Mouse (Mus musculus): ENCODE results near the gene Dcbld1.
"Not testable (repeated sequence)": the region's sequence is repeated elsewhere in the genome, so short reads cannot be mapped to it uniquely, and the experiment has no call there.

The Dcbld1 gene

DNA sequence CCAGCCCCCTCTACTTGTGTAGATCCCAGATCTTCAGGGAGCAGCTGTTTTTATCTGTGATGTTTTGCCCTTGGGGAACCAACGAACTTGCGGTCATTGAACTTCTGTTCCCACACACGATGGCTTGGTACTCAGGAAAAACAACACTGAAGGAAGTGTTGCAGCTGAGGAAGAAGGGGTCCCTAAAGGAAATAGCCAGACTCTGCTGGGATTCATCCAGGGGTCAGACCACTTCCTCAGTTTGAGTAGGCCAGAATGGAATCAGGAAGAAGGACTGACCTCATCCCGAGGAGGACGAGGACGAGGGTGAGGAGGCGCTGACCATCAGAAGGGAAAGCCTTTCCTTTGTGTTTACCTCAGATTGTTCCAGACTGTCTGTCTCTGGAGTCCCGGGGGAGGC, 75.8 kb downstream of the Dcbld1 start:
- no peaks in the 10 kb centered on the region for H3K36me3 ChIP-seq (ENCODE audit: control insufficient read depth, insufficient read depth, low read length, poor library complexity, severe bottlenecking)
- DNase-seq (ENCODE audit: low read depth, low spot score), result no peak
- no peaks in the 10 kb centered on the region; the same call in 1 of the 2 replicates for H3K27me3 ChIP-seq (ENCODE audit: control insufficient read depth, insufficient read depth, low read length, poor library complexity, severe bottlenecking)

DNA sequence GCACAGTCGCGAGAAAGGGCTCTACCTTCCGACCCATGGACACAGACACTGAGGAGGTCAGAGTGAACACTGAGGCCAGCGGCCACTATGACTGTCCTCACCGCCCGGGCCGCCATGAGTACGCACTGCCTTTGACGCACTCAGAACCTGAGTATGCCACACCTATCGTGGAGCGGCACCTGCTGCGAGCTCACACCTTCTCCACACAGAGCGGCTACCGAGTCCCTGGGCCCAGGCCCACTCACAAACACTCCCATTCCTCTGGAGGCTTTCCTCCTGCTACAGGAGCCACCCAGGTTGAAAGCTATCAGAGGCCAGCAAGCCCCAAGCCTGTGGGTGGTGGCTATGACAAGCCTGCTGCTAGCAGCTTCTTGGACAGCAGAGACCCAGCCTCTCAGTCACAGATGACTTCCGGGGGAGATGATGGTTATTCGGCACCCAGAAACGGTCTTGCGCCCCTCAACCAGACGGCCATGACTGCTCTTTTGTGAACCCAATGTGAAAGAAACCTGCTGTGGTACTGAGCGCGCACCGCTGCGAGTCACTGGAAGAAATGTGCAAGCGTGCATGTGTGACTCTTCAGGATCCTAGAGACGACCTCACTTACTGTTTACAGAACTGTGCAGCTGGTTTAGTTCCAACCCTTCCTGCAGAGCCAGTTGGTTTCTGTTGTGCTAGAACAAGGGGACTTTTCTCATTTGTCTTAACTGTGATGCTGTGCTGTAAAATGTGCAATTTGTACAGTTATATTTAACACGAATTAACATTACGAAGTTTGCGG, 86.3 kb downstream of the Dcbld1 start:
- no peaks in the 10 kb centered on the region for H3K36me3 ChIP-seq (ENCODE audit: control insufficient read depth, insufficient read depth, low read length, poor library complexity, severe bottlenecking)
- no peak for DNase-seq (ENCODE audit: low read depth, low spot score)
- no peaks in the 10 kb centered on the region for H3K27me3 ChIP-seq (ENCODE audit: control insufficient read depth, insufficient read depth, low read length, poor library complexity, severe bottlenecking)

DNA sequence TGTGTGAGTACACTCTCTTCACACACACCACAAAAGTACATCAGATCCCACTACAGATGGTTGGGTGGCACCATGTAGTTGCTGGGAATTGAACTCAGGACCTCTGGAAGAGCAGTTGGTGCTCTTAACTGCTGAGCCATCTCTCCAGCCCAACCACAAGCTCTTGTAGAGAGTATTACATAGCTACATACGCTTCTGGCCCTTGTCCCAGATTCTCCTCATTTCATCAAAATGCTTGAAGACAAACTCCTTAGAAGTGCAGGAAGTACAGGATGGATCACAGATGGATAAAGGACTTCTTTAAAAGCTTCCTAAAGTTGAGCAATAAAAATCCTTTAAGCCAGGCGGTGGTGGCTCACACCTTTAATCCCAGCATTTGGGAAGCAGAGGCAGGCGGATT, 88.5 kb downstream of the Dcbld1 start:
- DNase-seq (ENCODE audit: low read depth, low spot score), result no peak
- no peaks in the 10 kb centered on the region for H3K36me3 ChIP-seq (ENCODE audit: control insufficient read depth, insufficient read depth, low read length, poor library complexity, severe bottlenecking)
- no peaks in the 10 kb centered on the region for H3K27me3 ChIP-seq (ENCODE audit: control insufficient read depth, insufficient read depth, low read length, poor library complexity, severe bottlenecking)

DNA sequence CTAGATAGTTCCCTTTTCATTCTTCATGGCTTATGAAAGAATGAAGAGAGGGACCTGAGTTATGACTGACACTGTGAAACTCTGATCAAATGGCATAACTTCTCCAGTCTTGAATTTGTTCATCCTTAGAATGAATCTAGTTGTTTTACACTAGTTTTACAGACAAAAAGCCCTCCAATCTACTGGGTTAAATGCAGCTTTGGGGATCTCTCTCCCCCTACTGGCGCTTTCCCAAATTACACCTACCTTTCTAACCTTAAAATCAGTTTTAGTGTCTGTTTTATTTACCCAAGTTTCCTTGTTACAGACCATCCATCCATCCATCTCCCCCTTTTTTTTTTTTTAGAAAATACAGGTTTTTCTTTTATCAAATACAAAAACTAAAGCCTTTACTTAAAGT, 97.6 kb downstream of the Dcbld1 start:
- Histone ChIP-seq H3K27me3 (ENCODE audit: control insufficient read depth, insufficient read depth, low read length, poor library complexity, severe bottlenecking) (no peaks in the 10 kb centered on the region), H3K36me3 (ENCODE audit: control insufficient read depth, insufficient read depth, low read length, poor library complexity, severe bottlenecking) (no peaks in the 10 kb centered on the region)
- peak; percentile 58 for DNase-seq (ENCODE audit: low read depth, low spot score)

DNA sequence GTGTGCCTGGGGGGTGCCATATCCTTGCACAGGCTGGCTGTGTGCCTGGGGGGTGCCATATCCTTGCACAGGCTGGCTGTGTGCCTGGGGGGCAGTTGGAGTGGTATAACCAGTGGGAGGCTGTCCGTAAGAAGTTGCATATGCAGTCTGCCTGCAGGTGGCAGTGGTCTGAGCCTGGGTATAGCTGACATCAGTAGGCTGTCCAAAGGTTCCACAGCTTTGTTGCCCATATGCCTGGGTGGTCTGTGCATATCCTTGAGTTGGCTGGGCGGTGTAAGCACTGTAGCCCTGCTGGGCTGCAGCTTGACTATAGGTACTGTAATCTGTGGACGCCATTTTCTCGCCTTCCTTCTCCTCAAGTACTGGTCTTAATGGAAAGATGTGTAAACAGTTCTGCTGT, 109.9 kb downstream of the Dcbld1 start:
- DNase-seq (ENCODE audit: low read depth, low spot score), result peak; percentile 43
- H3K27me3 ChIP-seq (ENCODE audit: control insufficient read depth, insufficient read depth, low read length, poor library complexity, severe bottlenecking), result not testable (repeated sequence)

DNA sequence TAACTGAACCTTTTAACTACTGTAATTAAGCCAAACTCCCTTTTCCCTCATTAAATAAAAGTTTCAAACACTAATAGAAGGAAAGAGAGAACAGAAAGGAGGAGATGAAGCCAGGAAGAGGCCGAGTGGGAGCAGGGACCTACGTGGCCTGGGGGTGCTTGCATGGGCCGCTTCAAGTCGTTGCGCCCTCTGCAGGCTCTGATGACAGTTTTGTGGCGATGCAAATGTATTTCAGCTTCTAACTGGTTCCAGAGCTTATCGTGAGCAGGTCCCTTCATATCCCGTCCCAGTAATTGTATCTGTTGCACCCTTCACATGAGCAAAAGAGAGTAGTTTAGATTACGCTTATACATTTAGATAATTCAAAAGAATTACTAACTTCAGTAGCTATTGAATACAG, 119.8 kb downstream of the Dcbld1 start:
- Histone ChIP-seq H3K27me3 (ENCODE audit: control insufficient read depth, insufficient read depth, low read length, poor library complexity, severe bottlenecking) (no peaks in the 10 kb centered on the region), H3K36me3 (ENCODE audit: control insufficient read depth, insufficient read depth, low read length, poor library complexity, severe bottlenecking) (peaks cover 18% of the 10 kb centered on the region)
- no peak for DNase-seq (ENCODE audit: low read depth, low spot score)

More for the DNA sequence above, 109.9 kb downstream of the Dcbld1 start:
- peaks cover 18% of the 10 kb centered on the region for H3K36me3 ChIP-seq (ENCODE audit: control insufficient read depth, insufficient read depth, low read length, poor library complexity, severe bottlenecking)

DNA sequence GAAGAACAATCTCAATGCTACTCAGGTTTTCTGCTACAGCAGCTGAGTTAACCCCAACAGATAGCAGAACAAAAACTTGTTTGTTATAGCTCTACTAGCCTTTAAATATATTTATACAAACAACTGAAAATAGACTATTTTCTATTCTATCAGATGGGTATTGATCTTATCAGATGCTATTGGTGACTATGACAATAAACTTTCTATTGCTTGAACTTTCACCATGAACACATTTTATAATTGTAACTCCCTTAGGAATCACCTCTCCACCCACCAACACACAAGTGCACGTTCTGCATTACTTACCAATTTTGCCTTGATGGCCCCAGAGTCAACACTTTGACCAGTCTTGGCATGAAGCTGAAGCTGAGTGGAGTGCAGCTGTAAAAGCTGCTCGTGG, 125.0 kb downstream of the Dcbld1 start, which contains the start of gene Gm26741:
TSS of gene Gm26741 (plus strand) at position 301 of the 400 bp plus-strand sequence.
- Histone ChIP-seq H3K36me3 (ENCODE audit: control insufficient read depth, insufficient read depth, low read length, poor library complexity, severe bottlenecking) (peaks cover 3% of the 10 kb centered on the region; the same call in 1 of the 2 replicates), H3K27me3 (ENCODE audit: control insufficient read depth, insufficient read depth, low read length, poor library complexity, severe bottlenecking) (no peaks in the 10 kb centered on the region; the same call in 1 of the 2 replicates)
- no peak for DNase-seq (ENCODE audit: low read depth, low spot score)

DNA sequence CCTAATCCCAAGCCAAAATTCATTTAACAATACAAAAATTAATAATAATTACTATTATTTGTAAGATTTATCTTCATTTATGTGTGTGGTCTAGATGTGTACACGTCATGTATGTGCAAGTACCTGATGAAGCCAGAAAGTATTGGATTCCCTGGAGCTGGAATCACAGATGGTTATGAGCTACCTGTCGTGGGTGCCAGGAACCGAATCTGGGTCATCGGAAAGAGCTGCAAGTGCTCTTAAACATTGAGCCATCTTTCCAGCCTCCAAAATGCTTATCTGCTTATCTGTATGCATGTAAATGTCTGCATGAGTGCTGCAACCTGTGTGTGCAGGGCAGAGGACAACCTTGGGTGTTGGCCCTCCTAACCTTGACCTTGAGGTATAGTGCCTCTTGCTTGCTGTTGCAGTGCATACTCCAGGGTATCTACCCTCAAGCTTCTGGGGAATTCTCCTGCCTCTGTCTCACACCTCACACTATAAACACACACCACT, 126.9 kb downstream of the Dcbld1 start:
- no peak for DNase-seq (ENCODE audit: low read depth, low spot score)
- H3K27me3 ChIP-seq (ENCODE audit: control insufficient read depth, insufficient read depth, low read length, poor library complexity, severe bottlenecking), result no peaks in the 10 kb centered on the region; the same call in 1 of the 2 replicates

DNA sequence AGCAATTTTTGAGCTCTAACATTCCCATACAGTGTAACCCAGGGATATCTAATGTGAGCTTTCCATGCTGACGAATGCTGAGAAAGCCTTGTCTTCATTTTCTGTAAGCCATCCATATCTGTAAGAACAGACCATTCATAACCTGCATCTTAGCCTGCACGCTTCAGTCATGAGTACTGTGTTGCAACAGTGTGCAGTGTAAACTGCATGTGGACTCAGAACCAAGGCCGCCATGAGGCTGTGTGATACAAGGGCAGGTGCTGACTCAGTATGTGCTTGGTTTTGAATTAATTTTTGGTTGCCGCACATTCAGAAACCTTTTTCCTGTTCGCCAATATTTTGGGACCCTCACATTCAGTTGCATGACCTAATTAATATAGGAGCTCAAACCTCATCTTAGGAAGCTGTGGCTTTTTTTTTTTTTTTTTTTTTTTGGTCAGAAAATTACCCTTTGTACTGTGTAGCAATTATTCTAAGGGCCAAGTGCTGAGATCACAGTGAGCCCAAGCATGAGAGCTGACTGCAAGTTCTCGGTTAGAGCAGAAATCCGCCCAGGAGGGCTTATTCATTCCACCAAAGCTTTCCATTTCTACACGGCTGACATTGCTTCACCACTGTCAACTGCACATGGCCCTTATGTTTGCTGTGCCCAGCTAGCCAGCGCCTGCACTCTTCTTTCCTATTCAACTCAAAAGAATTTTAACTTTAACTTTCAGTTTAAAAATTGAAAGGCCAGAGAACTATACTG, 127.6 kb downstream of the Dcbld1 start:
- no peak for DNase-seq (ENCODE audit: low read depth, low spot score)
- Histone ChIP-seq H3K36me3 (ENCODE audit: control insufficient read depth, insufficient read depth, low read length, poor library complexity, severe bottlenecking) (peaks cover 3% of the 10 kb centered on the region; the same call in 1 of the 2 replicates), H3K27me3 (ENCODE audit: control insufficient read depth, insufficient read depth, low read length, poor library complexity, severe bottlenecking) (no peaks in the 10 kb centered on the region; the same call in 1 of the 2 replicates)

More for the DNA sequence above, 126.9 kb downstream of the Dcbld1 start:
- H3K36me3 ChIP-seq (ENCODE audit: control insufficient read depth, insufficient read depth, low read length, poor library complexity, severe bottlenecking), result peaks cover 3% of the 10 kb centered on the region; the same call in 1 of the 2 replicates

DNA sequence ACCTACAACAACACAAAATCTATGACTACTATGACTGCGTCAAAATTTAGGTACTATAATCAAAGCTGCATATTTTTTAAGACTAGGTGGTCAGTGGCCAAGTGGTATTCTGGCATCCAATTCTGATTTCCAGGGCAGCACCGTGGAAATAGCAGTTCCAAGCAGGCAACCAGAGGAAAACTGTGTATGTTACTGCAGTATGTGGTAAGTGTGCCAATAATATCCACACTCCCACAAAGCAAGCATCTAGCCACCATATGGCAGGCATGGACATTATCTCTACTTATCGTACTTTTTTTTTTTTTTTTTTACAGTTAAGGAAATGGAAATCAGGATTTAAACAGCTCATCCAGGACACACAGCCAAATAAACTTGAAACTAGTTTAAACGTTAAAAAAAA, 135.0 kb downstream of the Dcbld1 start:
- Histone ChIP-seq H3K36me3 (ENCODE audit: control insufficient read depth, insufficient read depth, low read length, poor library complexity, severe bottlenecking) (no peaks in the 10 kb centered on the region), H3K27me3 (ENCODE audit: control insufficient read depth, insufficient read depth, low read length, poor library complexity, severe bottlenecking) (no peaks in the 10 kb centered on the region)
- DNase-seq (ENCODE audit: low read depth, low spot score), result no peak
